In the genomic region with DNA sequence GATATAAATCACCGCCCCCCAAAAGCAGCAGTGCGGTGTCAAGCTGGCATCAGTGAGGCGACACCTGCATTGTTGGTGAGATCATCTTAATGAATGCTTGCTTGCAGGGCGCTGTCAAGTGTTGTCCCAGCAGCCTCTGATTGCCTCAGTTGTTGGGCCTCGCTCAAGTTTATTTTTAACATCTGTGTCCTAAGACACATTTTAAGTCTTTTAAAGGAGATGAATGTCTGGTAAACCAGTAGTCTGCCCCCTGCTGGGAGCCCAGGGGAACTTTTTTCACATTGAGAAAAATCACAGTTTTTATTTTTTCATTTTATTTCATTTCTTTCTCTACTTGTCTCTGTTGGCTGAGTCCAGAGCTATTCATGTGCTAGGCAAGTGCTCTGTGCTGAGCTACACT, we compare ENCODE assay signal across 9 mouse cellular contexts. TPM values are rescaled to one million over a fixed set of nuclear protein-coding genes. Genes with fewer than 3 reads are reported as not detected.
DNase-seq lines count a peak whose midpoint lies in the region; ATAC-seq and TF ChIP-seq lines count a peak whose summit lies in the region.
"Had no signal": no experiment of that assay in that cellular context is flagged by ENCODE, and none has a peak within 500 bp of the region (broad histone marks: within the 10 kb centered on the region; RNA-seq: fewer than 3 reads in every experiment).

No protein-coding gene starts in this region.

- no peaks in the 10 kb centered on the region for H3K9me3 ChIP-seq in heart, postnatal 0 days (replicated peaks; ENCODE audit: control insufficient read depth, low read length)
- H3K9me3 ChIP-seq in ES-E14 (ENCODE audit: control insufficient read depth, insufficient read depth, low read depth, low read length), result no peaks in the 10 kb centered on the region

- no peak overlapping the region for H3K27ac ChIP-seq in heart, postnatal 0 days (ENCODE audit: low read depth)
- H3K27ac ChIP-seq in ES-E14 (ENCODE audit: insufficient read depth, low read depth, low read length, poor library complexity, severe bottlenecking), result no peak overlapping the region

- no peaks in the 10 kb centered on the region for H3K36me3 ChIP-seq in heart, postnatal 0 days (replicated peaks; ENCODE audit: control insufficient read depth, insufficient read depth, low read length)
- H3K36me3 ChIP-seq in ES-E14 (ENCODE audit: control insufficient read depth, insufficient read depth, low read length, poor library complexity, severe bottlenecking), result no peaks in the 10 kb centered on the region

- TF ChIP-seq CTCF in heart, postnatal 0 days (IDR thresholded peaks at IDR 0.05; ENCODE audit: low read depth), result peak; percentile 64

- H3K4me1 ChIP-seq in heart, postnatal 0 days (ENCODE audit: control insufficient read depth, insufficient read depth), result no peaks in the 10 kb centered on the region
- peaks cover 0 to 2% of the 10 kb centered on the region in 2 experiments; a peak in 2 of 4 replicates for H3K4me1 ChIP-seq in ES-E14 (ENCODE audit: control insufficient read depth in 2 of 2, insufficient read depth in 2 of 2, low read length in 2 of 2, poor library complexity in 1 of 2)

- H3K9ac ChIP-seq in heart, postnatal 0 days (replicated peaks; ENCODE audit: low read depth, low read length), result no peak overlapping the region
- H3K9ac ChIP-seq in ES-E14 (ENCODE audit: insufficient read depth, low read depth, low read length, poor library complexity, severe bottlenecking), result no peak overlapping the region

- no peak for TF ChIP-seq EP300 in heart, postnatal 0 days (IDR thresholded peaks at IDR 0.05; ENCODE audit: low read depth)

- no peak; the same call in 1 of the 2 replicates for ATAC-seq in heart, postnatal 0 days (ENCODE audit: insufficient read depth, low read depth)
- no peak for ATAC-seq in megakaryocyte-erythroid progenitor cell, adult 5-6 weeks (replicated peaks; ENCODE audit: low FRiP score, low TSS enrichment, poor library complexity, severe bottlenecking)
- ATAC-seq in frontal cortex, adult (ENCODE audit: low TSS enrichment), result no peak

- 55% methylated on average over 5 of the region's 5 CpGs for WGBS in heart, postnatal 0 days

- no peaks in the 10 kb centered on the region for H3K27me3 ChIP-seq in heart, postnatal 0 days (ENCODE audit: control insufficient read depth, insufficient read depth, low read length)

- DNase-seq in heart, postnatal 0 days (ENCODE audit: low spot score), result peak; percentile 68
- no peak for DNase-seq in heart, postnatal 25 days (ENCODE audit: low spot score)
- peak; percentile 66 for DNase-seq in 3T3-L1 (ENCODE audit: low read depth, low spot score)
- no peak for DNase-seq in ES-E14 (ENCODE audit: low read depth, low spot score)
- peak; percentile 40 for DNase-seq in heart, postnatal 4 days
- DNase-seq in cerebellum, adult 11 months, result no peak

- in situ Hi-C loops in ES-E14 (cut with MboI; ENCODE audit: low sequenced_read_pairs in 2 of 2, unreplicated experiment in 2 of 2), result loop anchor here (10.0 to 25.0 kb wide), 2 partner anchors 84 to 326 kb away; a partner anchor contains a TSS

- H3K4me3 ChIP-seq in heart, postnatal 0 days (ENCODE audit: low read depth, low read length), result no peak overlapping the region
- no peak overlapping the region for H3K4me3 ChIP-seq in ES-E14 (ENCODE audit: insufficient read depth in 1 of 2, low read depth in 1 of 2, low read length in 2 of 2, poor library complexity in 1 of 2, severe bottlenecking in 1 of 2)
- H3K4me3 ChIP-seq: myocyte had no signal

- intact Hi-C loops in heart, postnatal 25 days (cut with DNase I), result no loop called here

- no peak overlapping the region for H3K4me2 ChIP-seq in heart, postnatal 0 days (ENCODE audit: low read depth, low read length)

TF ChIP-seq in ES-E14, 5 proteins besides CTCF, POLR2A, EP300 and RAD21:
- TF ChIP-seq HCFC1 (IDR thresholded peaks at IDR 0.05; ENCODE audit: borderline replicate concordance, insufficient read depth, low read length) (no peak), ZNF384 (IDR thresholded peaks at IDR 0.05; ENCODE audit: low read depth, low read length) (peak; percentile 82), ZC3H11A (IDR thresholded peaks at IDR 0.05; ENCODE audit: borderline replicate concordance, low read depth, low read length) (0 out of 2 replicates have a peak, but pooled peaks have one; percentile 14)
TF ChIP-seq in ES-E14: peak in this region for 2.

RNA-seq across cellular contexts. Expression of a gene that starts 34.3 kb away (rescaled TPM):
- total RNA-seq in heart, postnatal 0 days (2014; rRNA removed; ENCODE audit: low replicate concordance), result 14.5 and 16.6 TPM in 2 replicates
- 3.4 and 4.2 TPM in 2 replicates for polyA plus RNA-seq in heart, postnatal 0 days (2015; fragmentation: Nextera tagmentation; extraction: Ambion mirVana)
- total RNA-seq in heart, postnatal 25 days (2021), result 10 to 100 TPM; 30.4 to 41.5 TPM
- total RNA-seq in ES-E14 (2012; rRNA removed), result 58.9 and 61.9 TPM in 2 replicates
- 10 to 100 TPM; 24.7 to 27.2 TPM for total RNA-seq in heart, postnatal 4 days (2021)
- total RNA-seq in megakaryocyte-erythroid progenitor cell, adult 5-6 weeks (2014; fragmentation: Nextera tagmentation), result 23.6 and 25.4 TPM in 2 replicates
- total RNA-seq in megakaryocyte-erythroid progenitor cell, adult 5-6 weeks (2017), result 13.0 and 13.9 TPM in 2 replicates

Comparison
In these comparisons a context has a peak if more than half of its experiments do, and no peak if none do; other contexts are left out.
1. DNase-seq: peak in heart, postnatal 0 days (single experiment), 3T3-L1 (single experiment) and heart, postnatal 4 days (single experiment); none in heart, postnatal 25 days (single experiment), ES-E14 (single experiment) and cerebellum, adult 11 months (single experiment).